Mouse (Mus musculus): Measurements from ENCODE around the gene Tango2. TPM values are rescaled to one million over a fixed set of nuclear protein-coding genes. Genes with fewer than 3 reads are reported as not detected.

Gene Tango2
- total RNA-seq, 2 experiments from 2014 or later = 32.8 to 37.0 TPM

DNA sequence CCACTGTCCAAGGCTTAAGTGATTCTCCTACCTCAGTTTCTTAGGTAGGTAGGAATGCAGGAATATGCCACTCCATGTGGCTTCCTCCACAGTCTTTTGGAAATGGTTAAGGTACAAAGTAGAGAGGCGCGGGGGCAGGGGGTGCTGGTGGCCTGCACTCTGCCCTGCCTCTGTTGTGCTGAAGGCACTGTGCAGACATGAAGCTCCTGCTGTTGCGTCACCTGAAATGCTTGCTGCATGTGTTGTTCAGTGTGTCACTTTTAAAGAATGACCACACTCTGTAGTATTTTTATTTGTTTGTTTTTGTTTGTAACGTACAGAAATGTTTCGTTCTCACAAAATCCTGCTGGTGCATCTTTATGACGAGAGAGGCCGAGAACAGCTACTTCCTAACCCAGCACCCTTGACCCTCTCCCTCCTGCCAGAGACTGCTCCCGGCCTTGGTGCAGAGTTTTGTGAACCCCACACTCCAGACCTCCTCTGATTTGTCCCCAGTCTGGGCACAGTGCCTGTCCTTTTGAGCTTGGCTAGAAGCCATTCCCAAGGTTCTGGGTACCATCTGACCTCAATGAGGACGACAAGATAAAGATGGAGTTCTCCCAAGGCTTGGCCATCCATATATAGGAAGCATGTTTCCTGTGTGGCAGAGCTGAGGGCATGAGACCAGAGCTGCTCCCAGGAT is 35.3 kb upstream of the Tango2 start:
- peak; percentile 78 for DNase-seq

DNA sequence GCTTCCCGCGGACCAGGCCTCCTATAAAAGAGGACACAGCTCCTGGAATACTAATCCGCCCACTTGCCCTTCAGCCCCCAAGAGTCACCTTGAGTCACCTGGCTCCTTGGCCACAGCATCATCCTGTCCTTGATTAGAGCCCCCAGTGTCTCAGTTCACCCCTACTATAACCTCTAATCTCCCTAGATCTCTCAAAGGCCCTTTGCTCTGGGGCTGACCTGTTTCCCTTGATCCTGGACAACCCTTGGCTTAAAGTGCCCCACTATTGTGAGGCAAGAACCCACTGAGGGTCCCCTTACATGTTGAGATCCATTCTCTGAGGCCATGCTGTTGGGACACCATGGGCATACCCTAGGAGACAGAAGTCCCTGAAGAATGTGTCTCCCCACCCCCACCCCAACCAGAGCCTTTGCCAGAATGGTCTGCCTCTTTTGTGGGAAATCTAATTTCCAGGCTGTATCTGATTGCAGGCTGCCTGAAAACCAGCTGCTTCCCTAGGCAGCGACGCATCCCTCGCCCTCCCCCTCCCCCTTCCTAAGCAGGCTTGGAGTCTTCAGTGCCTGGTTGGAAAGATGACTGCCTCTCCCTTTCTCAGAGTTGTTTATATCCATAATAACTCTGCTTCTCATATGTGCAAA is 33.8 kb upstream of the Tango2 start:
- peak; percentile 6 for DNase-seq

DNA sequence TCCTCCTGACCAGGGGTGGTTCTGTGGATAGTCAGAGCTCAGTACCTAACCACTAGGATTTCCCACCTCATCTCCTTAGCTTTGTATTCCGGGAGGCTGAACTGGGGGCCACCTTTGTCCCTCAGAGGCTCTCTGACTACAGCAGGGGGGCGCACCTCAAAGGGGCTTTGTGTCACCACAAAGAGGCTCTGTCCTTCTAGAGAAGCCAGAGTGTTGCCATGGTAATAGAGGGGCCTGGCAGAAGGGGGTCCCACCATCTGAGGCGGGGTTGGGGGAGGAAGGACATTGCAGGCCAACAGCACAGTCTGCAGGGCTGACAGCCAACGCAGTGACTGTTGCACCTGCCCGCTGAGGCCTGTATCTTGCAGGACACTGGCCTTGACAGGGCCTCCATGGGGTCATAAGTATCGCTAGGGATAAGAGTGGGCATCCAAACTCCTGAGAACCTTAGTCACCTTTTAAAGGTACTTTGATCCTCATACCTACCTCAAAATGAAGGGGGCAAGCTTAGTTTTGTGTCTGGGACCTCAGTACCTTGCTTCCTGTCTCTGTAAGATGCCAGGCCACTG is 32.7 kb upstream of the Tango2 start:
- no peak for DNase-seq

DNA sequence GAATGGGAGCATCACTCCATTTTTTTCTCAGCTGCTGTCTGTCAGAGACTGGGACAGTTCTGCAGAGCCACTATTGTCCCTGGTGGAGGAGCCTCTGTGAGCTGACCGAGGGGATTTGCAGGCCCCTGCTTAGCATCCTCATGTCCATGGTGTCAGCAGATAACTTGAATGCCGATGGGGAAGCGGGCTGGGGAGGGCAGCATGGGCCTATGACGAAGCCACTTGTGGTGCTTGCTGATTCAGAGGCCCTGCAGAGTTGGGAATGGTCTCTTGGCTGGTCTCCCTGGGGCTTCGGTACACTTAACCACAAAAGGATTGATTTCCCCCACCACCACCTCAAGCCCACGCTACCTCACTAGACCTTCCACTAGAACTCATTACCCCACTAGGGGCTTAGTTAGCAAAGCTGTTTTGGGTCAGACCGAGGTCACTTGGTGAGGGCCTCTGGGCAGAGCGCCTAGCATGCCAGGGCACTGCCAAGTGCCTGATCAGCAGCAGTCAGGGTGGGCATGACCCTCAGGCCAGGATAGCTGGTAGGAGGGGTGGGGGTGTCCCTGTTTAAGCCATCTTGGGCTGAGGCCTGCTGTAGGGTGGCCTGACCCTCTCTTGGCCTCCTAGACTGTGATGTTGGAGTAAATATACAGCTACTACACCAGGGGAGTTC is 31.6 kb upstream of the Tango2 start:
- DNase-seq = peak; percentile 14

DNA sequence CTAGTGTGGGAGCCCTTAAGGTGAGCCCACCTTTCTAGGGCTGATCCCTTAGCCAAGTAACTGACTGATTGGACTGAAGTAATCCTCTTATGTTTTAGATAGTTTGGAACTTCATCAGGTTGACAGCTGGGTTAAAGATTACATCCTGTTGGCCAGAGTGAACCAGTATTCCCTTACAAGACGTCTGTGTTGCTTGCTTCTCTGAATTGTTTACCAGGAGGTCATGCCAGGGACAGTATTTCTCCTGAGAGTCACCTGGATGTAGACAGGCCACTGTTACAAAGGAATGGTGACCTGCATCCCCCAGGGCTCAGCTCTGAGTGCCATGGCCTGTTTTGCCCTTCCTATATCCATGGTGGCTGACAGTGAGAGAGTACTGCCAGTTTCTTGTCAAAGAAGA is 30.6 kb upstream of the Tango2 start:
- DNase-seq = no peak

DNA sequence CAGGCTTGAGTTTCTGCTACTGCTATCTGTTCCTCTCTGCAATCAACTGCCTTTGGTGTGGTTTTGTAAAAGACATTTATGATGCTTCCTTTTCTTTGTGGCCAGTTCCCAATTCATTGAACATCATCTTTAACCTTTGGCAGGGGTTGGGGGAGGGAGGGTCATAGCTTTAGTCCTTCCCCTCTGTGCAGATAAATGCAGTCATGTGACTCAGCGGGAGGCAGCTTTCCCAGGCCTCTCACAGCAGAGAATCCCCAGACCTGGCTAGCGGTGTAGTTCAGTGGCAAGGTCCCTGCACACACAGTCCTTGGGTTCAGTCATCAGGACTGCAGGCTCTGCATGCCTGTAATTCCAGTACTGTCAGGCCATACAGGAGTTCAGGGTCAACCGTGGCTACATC is 29.3 kb upstream of the Tango2 start:
- no peak for DNase-seq

DNA sequence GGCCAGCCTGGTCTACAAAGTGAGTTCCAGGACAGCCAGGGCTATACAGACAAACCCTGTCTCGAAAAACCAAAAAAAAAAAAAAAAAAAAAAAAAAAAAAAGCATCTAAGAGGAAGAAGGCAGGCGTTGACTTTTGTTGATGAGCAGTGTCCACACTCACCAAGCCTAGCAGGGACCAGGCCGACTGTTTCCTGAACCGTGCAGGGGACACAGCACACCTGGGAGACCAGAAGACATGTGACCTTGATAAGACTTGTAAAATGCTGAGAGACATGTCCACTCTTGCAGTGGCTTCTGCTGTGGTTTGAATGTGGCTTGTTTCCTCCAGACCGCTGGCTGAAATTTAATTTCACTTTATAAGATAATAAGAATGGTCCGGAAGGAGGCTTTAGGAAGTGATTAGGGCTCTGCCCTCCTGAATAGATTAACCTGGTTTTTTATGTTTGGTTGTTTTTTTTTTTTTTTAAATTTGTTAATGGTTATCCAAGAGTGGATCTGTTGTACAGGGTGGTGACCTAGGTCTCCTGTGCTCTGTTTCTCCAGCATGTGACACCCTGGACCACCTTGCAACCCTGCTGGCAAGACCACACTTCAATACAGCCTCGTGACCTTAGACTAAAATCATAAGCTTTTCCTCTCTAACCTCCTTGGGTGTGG is 28.5 kb upstream of the Tango2 start:
- DNase-seq = no peak

DNA sequence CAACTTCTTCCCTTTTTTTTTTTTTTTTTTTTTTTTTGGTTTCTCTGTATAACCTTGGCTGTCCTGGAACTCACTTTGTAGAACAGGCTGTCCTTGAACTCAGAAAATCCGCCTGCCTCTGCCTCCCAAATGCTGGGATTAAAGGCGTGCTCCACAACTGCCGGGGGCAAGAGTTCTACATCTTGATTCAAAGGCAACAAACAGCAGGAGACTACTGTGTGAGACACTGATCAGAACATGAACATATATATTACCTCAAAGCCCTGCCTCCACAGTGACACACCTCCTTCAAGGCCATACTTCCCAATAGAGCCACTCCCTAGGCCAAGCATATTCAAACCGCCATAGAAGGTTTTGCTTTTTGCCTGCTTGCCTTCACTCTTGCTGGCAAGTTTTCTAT is 25.7 kb upstream of the Tango2 start:
- no peak for DNase-seq

DNA sequence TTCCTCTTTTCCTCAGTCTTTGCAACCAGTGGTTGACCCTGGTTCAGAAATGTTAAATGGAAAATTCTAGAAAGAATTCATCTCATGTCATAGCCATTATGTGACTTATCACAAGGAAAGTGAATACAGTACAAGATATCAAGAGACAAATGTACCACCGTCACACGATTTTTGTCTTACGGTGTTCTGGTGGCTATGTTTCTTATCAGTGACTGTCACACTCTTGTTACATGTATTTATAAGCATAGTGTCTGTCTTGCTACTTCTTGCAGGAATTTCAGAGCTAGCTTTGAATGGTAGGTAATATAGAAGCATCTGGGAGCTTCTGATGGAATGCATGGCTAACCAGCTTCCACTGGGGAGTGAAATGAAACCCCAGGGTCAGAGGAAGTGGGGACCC is 22.3 kb upstream of the Tango2 start:
- DNase-seq = no peak

DNA sequence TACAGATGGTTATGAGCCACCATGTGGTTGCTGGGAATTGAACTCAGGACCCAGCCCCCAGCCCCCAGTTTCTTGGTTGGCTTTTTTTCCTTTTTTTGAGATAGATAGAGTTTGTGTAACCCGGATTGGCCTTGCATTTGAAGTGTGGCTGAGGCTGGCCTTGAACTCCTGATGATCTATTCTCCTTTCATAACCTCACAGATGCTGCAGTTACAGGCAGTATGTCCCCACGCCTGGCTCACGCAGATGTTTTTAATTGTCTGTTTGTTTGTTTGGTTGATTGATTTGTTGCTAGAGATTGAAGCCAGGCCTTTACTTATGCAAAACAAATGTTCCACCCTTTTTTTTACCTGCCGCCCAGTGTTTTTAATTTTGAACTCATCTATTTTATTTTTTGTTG is 18.9 kb upstream of the Tango2 start:
- DNase-seq = no peak

DNA sequence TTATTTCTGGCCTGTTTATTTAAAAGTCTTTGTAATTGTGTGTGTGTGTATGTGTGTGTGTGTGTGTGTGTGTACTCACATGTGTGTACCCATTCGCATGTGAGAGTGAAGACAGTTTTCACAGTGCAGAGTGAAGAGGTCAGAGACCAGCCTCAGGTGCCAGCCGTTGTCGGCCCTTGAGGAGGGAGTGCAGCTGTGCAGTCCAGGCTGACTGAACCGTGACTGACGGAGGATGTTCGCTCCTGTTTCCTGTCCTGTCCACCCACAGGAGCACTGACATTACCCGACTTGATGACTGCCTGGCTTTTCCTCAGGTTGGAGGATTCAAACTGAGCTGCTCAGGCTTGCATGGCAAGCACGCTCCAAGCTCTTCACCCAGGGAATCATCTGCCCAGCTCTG is 15.0 kb upstream of the Tango2 start:
- no peak for DNase-seq

DNA sequence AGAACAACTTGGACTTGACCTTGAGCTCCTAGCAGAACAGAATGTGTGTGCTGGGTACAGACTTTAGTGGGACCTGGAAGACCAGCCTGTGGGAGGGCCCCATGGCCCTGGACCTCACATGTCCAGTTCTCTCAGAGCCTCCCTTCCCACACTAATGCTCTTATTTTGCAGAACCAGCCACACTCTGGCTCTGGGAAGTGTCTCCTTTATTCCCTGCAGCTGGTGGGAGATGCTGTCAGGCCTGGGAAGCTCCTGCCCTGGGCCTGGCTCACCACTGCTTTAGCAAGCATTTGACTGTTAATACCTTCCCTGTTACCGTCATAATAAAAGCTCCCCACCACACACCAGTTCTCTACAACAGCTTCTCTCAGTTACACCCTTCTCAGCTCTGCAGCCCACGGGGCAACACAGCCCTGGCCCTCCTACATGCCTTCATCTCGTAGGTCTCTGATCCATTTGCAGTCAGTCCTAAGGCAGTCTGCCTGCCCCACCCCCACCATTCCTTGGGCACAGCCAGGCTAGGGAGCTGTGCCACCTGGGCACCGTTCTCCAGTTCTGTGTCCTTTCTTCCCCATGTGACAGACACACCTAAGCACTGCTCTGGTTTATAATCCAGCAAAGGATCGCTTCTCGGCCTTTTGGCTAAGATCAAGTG is 12.4 kb upstream of the Tango2 start:
- no peak for DNase-seq

DNA sequence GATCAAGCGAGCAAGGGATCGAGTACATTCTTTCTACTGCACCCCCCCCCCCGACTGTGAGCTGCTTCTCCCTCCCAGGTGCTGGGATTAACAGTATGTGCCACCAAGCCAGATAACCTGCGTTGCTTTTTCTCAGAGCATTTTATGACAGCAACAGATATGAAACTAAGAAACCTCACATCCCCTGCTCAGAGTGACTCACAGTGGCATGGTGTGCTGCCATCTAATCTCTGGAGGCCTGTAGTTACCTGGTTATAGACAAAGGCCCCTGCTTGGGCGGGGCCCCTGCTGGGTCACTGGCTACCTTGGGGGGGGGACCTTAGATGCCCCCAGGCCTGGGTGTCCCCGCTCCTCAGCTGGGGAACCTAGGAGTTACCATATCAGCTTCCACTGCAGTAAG is 10.1 kb upstream of the Tango2 start:
- no peak for DNase-seq

DNA sequence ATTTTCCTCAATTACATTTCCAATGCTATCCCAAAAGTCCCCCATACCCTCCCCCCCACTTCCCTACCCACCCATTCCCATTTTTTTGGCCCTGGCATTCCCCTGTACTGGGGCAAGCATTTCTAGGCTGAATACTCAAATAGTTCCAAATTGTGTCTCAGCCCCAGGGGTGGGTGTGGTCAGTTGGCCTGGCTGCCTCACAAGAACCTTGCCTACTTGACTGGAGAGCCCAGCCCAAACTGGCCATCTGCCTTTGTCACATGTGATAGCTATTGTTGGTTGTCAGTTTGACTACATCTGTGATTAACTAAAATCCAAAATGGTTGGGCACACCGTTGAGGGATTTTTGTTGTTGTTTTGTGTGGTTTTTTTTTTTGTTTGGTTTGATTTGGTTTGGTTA is 9.1 kb upstream of the Tango2 start:
- DNase-seq = no peak

DNA sequence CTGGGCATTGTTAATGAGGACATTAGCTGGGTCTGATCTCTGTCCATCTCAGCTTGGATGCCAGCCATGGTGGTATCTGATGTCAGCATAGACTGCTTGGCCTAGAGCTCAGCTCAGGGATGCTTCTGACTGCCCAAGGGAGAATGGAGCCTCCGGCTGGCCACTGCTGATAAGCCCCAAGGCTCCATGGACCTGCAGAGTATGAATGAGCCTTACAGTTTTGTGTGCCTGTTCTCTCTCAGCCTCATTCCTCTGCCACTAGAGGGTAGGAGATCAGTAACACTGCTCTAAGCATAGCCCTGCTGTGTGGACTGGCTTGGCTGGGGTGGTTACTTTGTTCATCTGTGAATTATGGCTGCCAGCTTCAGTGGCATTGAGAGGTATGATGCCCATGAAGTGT is 5.2 kb upstream of the Tango2 start:
- DNase-seq = no peak

DNA sequence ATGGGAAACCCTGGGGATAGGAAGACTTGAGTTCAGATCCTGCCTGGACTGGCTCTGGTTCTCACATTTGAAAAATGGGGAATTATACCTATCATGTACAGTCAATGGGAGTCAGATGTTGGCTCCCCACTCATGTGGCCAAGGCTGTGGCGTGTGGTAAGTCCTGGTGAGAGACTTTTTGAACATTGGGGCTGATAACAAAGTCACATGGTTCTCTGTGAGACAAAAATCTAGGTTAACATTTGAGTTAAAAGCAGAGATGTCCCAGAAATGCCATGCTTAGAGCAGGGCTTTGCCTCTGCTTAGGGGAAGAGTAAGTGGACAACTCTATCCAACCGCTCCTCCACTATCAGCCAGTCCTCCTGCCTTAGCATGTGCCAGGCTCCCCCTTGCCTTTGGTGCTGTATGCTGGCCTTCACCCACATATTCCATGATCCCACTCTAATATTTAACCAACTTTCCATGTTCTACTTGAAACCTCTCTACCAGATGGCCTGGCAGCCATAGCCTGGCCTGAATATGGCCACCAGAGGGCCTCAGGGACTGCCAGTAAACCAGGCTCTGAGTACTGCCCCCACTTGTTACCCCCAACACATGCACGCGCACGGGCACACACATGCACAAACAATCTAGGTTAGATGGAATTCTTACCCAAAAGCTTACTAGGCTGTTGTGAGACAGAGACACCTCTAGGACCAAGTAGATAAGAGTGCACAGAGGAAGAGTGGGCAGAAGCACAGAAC is 3.6 kb upstream of the Tango2 start:
- DNase-seq = peak; percentile 63

DNA sequence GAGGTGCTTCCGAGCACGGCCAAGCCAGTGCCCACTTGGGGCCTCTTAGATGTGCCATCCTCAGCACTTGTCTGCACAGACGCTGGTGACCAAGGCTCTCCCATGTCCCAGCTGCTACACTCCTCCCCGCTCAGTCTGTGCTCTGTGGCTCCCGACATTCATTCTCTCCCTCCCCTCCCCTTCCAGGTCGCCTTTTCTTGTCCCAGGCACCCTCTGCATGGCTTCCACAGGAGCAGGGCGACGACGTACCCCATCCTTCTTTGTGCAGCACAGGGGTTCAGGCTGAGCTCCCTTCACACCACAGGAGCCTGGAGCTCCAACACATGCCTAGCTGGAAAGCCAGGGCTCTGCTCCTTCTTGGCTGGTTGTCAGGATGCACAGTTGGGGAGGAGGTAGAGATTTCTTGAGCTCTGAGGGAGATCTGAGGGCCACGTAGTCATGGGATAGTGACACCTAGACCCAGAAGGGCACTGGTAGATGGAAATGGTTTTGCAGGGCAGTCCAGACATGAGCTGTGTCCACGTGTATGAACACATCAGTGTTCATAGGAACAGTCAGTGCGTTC is 1.9 kb upstream of the Tango2 start:
- no peak for DNase-seq

DNA sequence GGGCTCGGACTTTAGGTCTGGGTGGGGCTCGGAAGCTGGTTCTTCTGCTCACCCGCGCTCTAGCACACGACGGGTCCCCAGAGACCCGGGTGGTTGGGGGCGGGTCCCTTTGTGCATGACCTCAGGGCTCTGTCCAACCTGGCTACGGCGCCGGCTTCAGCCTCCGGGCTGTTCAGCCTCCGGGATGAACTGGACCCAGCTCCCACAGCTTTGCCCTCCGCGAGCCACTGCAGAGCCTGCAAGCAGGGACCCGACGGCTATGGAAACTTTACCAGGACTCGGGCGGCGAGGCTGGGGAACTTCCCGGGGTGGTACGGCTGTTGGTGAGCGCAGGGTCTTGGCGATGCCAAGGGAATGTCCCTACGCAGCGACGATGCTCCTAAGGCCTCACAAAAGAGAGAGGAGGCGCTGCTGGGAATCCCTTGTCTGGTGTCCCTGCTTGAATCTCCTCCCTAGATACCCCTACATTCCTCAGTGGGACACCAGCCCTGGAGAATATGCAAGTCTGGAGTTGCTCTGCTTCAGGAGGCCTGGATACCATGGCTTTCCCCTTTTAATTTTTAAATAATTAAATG is 785 bp upstream of the Tango2 start:
- DNase-seq = peak; percentile 49

DNA sequence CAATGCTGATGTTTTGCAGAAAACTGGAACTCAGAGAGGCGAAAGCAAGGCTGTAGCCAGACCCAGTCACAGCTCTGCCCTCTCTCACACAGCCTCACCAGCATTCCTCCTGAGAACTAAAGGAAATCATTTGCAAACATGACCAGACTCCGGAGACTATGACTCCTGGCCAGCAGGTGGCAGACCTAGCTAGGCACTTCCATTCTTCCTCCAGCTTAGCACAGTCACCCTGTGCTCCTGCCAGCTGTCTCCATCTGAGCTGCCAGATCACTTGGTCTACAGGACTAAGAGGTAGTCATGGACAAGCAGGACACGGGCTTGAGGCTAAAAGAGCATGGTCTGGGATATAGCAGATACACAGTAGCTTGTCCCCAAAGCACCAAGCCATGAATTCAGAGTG is 2.7 kb downstream of the Tango2 start:
- peak; percentile 89 for DNase-seq

DNA sequence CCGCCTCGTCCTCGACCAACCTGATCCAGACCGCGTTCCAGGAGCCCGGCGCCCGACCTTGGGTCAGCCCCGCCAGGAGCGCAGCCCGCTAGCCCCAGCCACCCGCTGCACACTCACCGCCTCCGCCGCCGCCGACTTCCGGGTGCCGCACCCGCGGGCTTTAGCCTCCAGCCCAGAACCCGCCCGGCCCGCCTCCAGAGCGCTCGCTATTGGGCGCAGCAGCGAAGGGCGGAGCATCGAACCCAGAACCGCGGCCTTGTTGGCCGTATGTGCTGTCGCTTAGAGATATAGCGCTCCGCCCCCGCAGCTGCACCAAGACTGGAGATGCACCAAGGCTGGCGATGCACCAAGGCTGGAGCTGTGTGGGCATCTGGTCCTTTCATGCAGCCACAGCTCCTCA is 4.1 kb downstream of the Tango2 start:
- peak; percentile 98 for DNase-seq

All from adrenal gland, postnatal 10 days (tissue).